Mouse (Mus musculus) limb, embryonic 12.5 days (tissue): ENCODE measurements around the gene Rtf1. TPM values are rescaled to one million over a fixed set of nuclear protein-coding genes. Genes with fewer than 3 reads are reported as not detected.
"Not testable (repeated sequence)": the region's sequence is repeated elsewhere in the genome, so short reads cannot be mapped to it uniquely, and the experiment has no call there.

Experiments
- ATAC-seq: fragments of 200-750 bp; cut with Nextera tagmentation; 2 replicates; pipeline ENCODE4 v1.8.0; 2017; ENCODE audit warnings: low read depth, moderate TSS enrichment; ENCODE audit not compliant: insufficient number of reproducible peaks, insufficient read depth, low FRiP score, low TSS enrichment
- H3K27ac ChIP-seq: fragments of 300-500 bp; sonication (generic); 2 replicates; pipeline ENCODE4 v1.5.1; 2016; ENCODE audit warnings: mild to moderate bottlenecking, moderate library complexity
- H3K27me3 ChIP-seq: fragments of 300-500 bp; sonication (generic); 2 replicates; pipeline ENCODE4 v1.6.1; 2016; ENCODE audit warnings: mild to moderate bottlenecking, moderate library complexity
- H3K36me3 ChIP-seq: fragments of 300-500 bp; sonication (generic); 2 replicates; pipeline ENCODE4 v1.6.1; 2016; ENCODE audit warnings: mild to moderate bottlenecking, moderate library complexity
- H3K4me1 ChIP-seq: fragments of 300-500 bp; sonication (generic); replicated peaks from 2 replicates; pipeline ENCODE4 v1.6.1; 2016
- H3K4me2 ChIP-seq: fragments of 300-500 bp; sonication (generic); 2 replicates; pipeline ENCODE4 v1.6.1; 2016; ENCODE audit warnings: mild to moderate bottlenecking, moderate library complexity
- H3K4me3 ChIP-seq: fragments of 300-500 bp; sonication (generic); replicated peaks from 2 replicates; pipeline ENCODE4 v1.5.1; 2016; ENCODE audit warnings: mild to moderate bottlenecking
- H3K9ac ChIP-seq: fragments of 300-500 bp; sonication (generic); replicated peaks from 2 replicates; pipeline ENCODE4 v1.6.1; 2016; ENCODE audit warnings: mild to moderate bottlenecking, moderate library complexity
- H3K9me3 ChIP-seq: fragments of 300-500 bp; sonication (generic); 2 replicates; pipeline ENCODE4 v1.6.1; 2016; ENCODE audit warnings: mild to moderate bottlenecking, moderate library complexity
- WGBS: fragments of 180-500 bp; shearing (Covaris S2); methylation state at CpG from one replicate; pipeline ENCODE4 v1.1.7; 2016; 5-methylcytosine and 5-hydroxymethylcytosine counted together
- polyA plus RNA-seq: library from polyadenylated mRNA; unstranded; fragments of >200 nt; fragmentation: Nextera tagmentation; extraction: Ambion mirVana; gene quantifications from 2 replicates; pipeline ENCODE4 v1.2.1, GENCODE M21; 2016

The Rtf1 gene
- polyA plus RNA-seq, 1 experiment from 2014 or later: 89.2 TPM

DNA sequence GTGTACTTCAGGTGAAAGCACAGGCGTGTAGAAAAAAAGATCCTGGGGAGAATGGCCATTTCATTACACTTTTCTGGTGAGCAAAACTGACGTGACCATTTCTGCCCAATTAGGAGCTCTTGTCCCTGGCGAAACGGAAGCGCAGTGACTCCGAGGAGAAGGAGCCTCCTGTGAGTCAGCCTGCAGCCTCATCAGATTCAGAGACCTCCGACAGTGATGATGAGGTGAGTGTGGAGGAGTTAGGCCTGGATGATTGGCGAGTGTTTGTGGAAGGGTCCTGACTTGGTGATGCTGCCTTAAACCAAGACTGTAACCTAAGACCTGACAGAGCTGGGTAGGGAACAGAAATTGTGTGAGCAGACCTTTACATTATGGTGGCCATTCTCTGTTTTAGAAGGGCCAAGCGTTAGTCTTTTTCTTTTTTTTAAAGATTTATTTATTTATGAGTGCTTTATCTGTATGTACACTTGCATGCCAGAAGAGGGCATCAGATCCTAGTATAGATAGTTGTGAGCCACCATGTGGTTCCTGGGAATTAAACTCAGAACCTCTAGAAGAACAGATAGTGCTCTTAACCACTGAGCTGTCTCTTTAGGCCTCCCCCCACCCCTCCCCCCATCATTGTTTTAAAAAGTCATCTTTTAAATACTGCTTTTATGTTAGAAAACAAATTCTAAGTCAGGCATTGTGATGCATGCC is 17.3 kb downstream of the Rtf1 start:
- Histone ChIP-seq H3K9me3 (no peaks in the 10 kb centered on the region), H3K4me2 (no peak overlapping the region), H3K36me3 (peaks cover 54% of the 10 kb centered on the region), H3K27me3 (no peaks in the 10 kb centered on the region), H3K9ac (no peak overlapping the region), H3K4me3 (no peak overlapping the region), H3K27ac (no peak overlapping the region), H3K4me1 (no peaks in the 10 kb centered on the region)
- ATAC-seq: no peak
- WGBS: 80% methylated on average over 9 of the region's 9 CpGs

DNA sequence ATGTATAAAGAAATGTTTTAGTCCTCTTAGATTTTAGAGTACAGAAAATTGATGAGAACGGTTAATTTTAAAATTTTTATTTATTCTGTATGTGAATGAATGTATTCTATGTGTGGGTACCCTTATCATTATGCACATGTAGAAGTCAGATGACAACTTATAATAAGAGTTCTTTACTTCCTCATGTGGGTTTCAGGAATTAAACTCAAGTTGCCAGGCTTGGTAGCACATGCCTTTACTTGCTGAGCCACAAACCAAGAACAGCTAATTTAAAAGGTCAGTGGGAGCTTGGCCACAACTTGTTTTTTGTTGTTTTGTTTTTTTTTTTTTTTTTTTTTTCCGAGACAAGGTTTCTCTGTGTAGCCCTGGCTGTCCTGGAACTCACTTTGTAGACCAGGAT is 20.0 kb downstream of the Rtf1 start:
- no peaks in the 10 kb centered on the region for H3K9me3 ChIP-seq
- no peak overlapping the region for H3K4me3 ChIP-seq
- no peak overlapping the region for H3K4me2 ChIP-seq
- no peak for ATAC-seq
- WGBS: 75% methylated on average over 2 of the region's 2 CpGs
- peaks cover 42% of the 10 kb centered on the region for H3K36me3 ChIP-seq
- no peak overlapping the region for H3K27ac ChIP-seq
- no peaks in the 10 kb centered on the region for H3K27me3 ChIP-seq
- H3K9ac ChIP-seq: no peak overlapping the region
- H3K4me1 ChIP-seq: no peaks in the 10 kb centered on the region

DNA sequence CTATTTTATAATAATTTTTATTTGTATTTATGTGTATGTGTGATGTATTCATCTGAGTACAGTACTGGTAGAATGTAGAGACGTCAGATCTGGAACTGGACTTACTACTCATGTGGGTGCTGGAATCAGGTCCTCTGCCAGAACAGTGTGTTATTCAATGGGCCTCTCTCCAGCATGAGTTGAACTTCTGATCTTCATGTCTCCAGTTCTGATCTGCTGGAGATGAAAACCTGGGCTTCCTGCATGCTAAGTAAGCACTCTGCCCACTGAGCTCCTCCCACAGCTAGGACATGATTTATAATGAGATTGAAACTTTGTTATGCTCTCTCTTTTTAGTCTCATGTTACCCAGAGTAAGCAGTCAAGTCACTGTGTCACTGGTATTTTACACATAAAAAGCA is 21.2 kb downstream of the Rtf1 start:
- Histone ChIP-seq H3K36me3 (peaks cover 39% of the 10 kb centered on the region), H3K4me1 (0 out of 2 replicates have a peak, but pooled peaks cover 2% of the 10 kb centered on the region), H3K4me3 (no peak overlapping the region), H3K27ac (no peak overlapping the region), H3K9me3 (no peaks in the 10 kb centered on the region), H3K27me3 (no peaks in the 10 kb centered on the region), H3K4me2 (no peak overlapping the region), H3K9ac (no peak overlapping the region)
- no peak for ATAC-seq
- 86% methylated on average over 1 of the region's 1 CpGs for WGBS

DNA sequence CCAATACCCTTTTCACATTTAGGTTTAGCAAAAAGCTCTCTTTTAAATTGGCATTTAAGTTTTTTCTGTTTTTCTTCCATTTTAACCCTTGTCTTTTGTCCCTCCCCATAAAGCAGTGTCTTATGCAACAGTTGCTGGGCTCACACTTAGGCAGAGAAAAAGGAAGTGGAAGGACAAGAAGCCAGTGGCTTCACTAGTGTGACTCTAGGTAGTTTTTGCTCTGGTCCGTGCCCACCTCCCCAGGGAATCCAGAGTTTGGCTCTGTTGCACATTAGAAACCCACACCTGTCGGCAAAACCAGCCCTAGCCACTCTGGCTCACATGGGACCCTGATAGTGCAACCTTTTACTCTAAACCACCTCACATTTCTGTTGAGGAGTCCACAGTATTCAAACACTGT is 23.6 kb downstream of the Rtf1 start:
- H3K4me3 ChIP-seq: no peak overlapping the region
- H3K36me3 ChIP-seq: peaks cover 43% of the 10 kb centered on the region
- H3K27ac ChIP-seq: no peak overlapping the region
- no peak overlapping the region for H3K9ac ChIP-seq
- H3K4me2 ChIP-seq: no peak overlapping the region
- H3K4me1 ChIP-seq: 0 out of 2 replicates have a peak, but pooled peaks cover 2% of the 10 kb centered on the region
- 89% methylated on average over 2 of the region's 2 CpGs for WGBS
- no peaks in the 10 kb centered on the region for H3K27me3 ChIP-seq
- ATAC-seq: no peak
- H3K9me3 ChIP-seq: no peaks in the 10 kb centered on the region

DNA sequence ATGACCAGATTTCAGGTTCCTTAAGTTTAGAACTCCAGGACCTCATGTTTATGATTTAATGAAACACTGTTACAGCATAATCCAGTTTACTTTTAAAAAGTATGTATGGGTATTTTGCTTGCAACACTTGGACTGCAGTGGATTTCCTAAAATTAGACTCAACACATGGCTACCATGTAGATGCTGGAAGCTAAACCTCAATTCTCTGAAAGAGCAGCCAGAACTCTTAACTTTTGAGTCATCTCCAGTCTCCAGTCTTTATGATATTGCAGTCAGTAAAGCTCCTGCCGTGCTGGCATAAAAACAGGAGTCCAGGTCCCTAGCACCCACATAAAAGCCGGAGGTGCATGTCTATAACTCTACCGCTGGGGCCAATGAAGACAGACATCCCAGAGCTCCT is 25.1 kb downstream of the Rtf1 start:
- 0 out of 2 replicates have a peak, but pooled peaks cover 2% of the 10 kb centered on the region for H3K4me1 ChIP-seq
- no peak overlapping the region for H3K4me3 ChIP-seq
- no peak overlapping the region for H3K4me2 ChIP-seq
- 90% methylated on average over 3 of the region's 3 CpGs for WGBS
- no peak overlapping the region for H3K27ac ChIP-seq
- H3K9me3 ChIP-seq: no peaks in the 10 kb centered on the region
- no peaks in the 10 kb centered on the region for H3K27me3 ChIP-seq
- ATAC-seq: no peak
- no peak overlapping the region for H3K9ac ChIP-seq
- H3K36me3 ChIP-seq: peaks cover 48% of the 10 kb centered on the region; the same call in 1 of the 2 replicates

DNA sequence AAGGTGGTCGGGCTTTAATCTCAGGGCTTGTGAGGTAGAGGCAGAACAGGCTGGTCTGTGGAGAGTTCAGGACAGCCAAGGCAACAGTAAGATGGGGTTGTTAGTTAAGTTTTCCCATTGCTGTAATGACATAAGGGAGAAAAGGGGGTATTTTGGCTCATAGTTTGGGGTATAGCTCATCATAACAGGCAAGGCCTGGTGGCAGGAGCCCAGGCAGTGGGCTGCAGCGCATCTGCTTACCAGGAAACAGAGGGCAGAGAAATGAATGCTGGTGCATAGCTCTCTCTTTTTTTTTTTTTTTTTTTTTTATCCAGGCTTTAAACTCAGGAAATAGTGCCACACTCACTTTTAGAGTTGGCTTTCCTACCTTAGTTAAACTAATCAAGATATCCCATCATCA is 28.3 kb downstream of the Rtf1 start:
- H3K4me2 ChIP-seq: no peak overlapping the region
- no peaks in the 10 kb centered on the region for H3K9me3 ChIP-seq
- no peak overlapping the region for H3K4me3 ChIP-seq
- no peak overlapping the region for H3K27ac ChIP-seq
- no peak overlapping the region for H3K9ac ChIP-seq
- no peak for ATAC-seq
- 93% methylated on average over 2 of the region's 2 CpGs for WGBS
- peaks cover 66% of the 10 kb centered on the region for H3K36me3 ChIP-seq
- H3K27me3 ChIP-seq: no peaks in the 10 kb centered on the region
- 0 out of 2 replicates have a peak, but pooled peaks cover 2% of the 10 kb centered on the region for H3K4me1 ChIP-seq

DNA sequence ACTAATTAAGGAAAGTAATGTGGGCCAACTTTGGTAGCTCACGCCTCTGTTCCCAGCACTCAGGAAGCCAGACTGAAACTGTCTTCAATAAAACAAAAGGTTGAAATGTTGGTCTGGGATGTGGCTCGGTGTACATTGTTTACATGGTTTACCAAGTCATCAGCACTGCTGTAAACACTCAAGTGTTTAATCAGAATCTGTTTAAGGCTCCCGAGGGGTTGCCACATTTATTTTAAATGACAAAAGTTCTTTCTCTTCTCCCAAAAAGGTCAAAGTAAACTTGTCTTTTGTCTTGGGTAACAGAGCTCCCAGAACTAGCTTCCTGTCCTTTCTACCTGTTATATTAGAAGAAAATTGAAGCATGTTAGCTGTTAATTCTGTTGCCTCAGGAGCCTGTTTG is 32.8 kb downstream of the Rtf1 start:
- H3K4me2 ChIP-seq: no peak overlapping the region
- no peaks in the 10 kb centered on the region for H3K27me3 ChIP-seq
- no peaks in the 10 kb centered on the region for H3K4me1 ChIP-seq
- peaks cover 88% of the 10 kb centered on the region for H3K36me3 ChIP-seq
- H3K4me3 ChIP-seq: no peak overlapping the region
- H3K27ac ChIP-seq: no peak overlapping the region
- H3K9ac ChIP-seq: no peak overlapping the region
- 95% methylated on average over 3 of the region's 3 CpGs for WGBS
- no peaks in the 10 kb centered on the region for H3K9me3 ChIP-seq
- ATAC-seq: no peak

DNA sequence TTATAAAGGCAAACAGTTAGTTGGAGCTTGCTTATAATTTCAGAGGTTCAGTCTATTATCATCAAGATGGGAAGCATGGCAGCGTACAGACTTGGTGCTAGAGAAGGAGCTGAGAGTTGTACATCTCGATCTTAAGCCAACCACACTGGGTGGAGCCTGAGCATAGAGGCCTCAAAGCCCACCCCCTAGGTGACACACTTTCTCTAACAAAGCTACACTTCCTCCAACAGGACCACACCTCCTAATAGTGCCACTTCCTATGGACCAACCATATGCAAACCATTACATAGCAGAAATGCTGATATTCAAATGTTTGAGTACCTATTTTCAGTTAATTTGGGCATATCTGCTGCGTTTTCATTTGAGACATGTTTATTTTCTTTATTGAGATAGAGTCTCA is 35.1 kb downstream of the Rtf1 start:
- H3K9ac ChIP-seq: no peak overlapping the region
- H3K4me1 ChIP-seq: no peaks in the 10 kb centered on the region
- WGBS: 93% methylated on average over 3 of the region's 3 CpGs
- ATAC-seq: no peak
- no peaks in the 10 kb centered on the region for H3K9me3 ChIP-seq
- H3K4me3 ChIP-seq: no peak overlapping the region
- H3K4me2 ChIP-seq: no peak overlapping the region
- no peaks in the 10 kb centered on the region for H3K27me3 ChIP-seq
- H3K27ac ChIP-seq: no peak overlapping the region
- H3K36me3 ChIP-seq: peaks cover 93% of the 10 kb centered on the region

DNA sequence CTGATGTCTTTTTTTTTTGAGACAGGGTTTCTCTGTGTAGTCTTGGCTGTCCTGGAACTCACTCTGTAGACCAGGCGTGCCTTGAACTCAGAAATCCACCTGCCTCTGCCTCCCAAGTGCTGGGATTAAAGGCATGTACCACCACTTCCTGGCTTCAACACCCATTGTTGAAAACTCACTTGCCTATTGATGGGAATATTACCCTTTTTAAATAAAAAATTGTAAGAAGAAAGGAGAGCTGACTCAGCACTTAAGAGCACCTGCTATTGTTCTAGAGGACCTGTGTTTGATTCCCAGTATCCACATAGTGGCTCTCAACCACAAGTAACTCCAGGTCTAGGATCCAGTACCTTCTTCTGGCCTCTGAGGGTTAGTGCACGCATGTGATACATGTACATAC is 41.0 kb downstream of the Rtf1 start:
- H3K4me3 ChIP-seq, ATAC-seq, H3K27me3 ChIP-seq, H3K4me2 ChIP-seq, H3K9me3 ChIP-seq, H3K27ac ChIP-seq, H3K4me1 ChIP-seq, H3K9ac ChIP-seq: not testable (repeated sequence)
- 92% methylated on average over 2 of the region's 2 CpGs for WGBS
- H3K36me3 ChIP-seq: peaks cover 93% of the 10 kb centered on the region

DNA sequence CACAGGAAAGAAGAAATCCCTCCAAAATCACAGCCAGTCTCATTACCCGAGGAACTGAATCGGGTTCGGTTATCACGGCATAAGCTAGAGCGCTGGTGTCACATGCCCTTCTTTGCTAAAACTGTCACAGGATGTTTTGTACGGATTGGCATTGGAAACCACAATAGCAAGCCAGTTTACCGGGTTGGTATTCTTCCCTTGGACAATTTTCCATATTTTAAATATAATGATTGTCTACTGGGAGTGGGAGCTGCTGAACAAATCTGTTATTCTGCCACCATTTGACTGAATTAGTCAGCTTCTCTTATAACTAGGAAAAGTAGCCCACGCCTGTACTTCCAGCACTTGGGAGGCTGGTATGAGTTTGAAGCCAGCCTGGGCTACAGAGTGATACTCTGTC is 46.2 kb downstream of the Rtf1 start:
- no peaks in the 10 kb centered on the region for H3K4me1 ChIP-seq
- H3K4me3 ChIP-seq: no peak overlapping the region
- 96% methylated on average over 8 of the region's 8 CpGs for WGBS
- no peak overlapping the region for H3K4me2 ChIP-seq
- H3K27ac ChIP-seq: no peak overlapping the region
- H3K9ac ChIP-seq: no peak overlapping the region
- H3K9me3 ChIP-seq: no peaks in the 10 kb centered on the region
- ATAC-seq: no peak
- H3K27me3 ChIP-seq: no peaks in the 10 kb centered on the region
- H3K36me3 ChIP-seq: peaks cover 91% of the 10 kb centered on the region

DNA sequence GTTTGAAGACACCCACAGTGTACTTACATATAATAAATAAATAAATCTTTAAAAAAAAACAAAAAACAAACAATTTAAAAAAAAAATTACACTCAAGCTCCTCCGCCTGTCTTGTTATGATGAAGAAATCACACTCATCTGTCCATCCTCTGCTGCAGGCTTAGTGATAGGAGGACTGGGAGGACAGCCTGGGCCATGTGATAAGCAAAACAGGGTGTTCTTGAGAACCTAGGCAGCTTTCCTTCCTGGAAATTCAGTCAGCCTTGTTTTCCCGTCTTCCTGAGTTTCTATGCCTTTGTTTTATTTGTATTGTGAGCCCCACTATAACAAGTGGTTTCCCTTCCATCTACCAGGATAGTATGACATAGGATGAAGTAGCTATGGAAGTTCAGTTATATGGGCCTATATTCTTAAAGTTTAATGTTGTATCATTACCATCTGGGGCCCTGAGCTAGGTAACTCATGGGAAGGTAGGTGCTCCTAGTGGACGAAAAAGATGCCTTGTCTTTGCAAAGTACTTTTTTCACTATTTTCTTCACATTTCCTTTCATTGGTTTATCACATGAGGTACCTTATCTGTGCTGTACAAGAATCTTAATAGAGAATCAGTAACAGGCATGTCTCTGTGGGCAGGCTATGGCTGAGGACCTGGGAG is 53.0 kb downstream of the Rtf1 start:
- 90% methylated on average over 3 of the region's 3 CpGs for WGBS
- H3K27me3 ChIP-seq: no peaks in the 10 kb centered on the region
- peaks cover 96% of the 10 kb centered on the region for H3K36me3 ChIP-seq
- no peaks in the 10 kb centered on the region for H3K4me1 ChIP-seq
- no peak overlapping the region for H3K4me2 ChIP-seq
- ATAC-seq: no peak
- H3K9ac ChIP-seq: no peak overlapping the region
- H3K27ac ChIP-seq: no peak overlapping the region
- no peaks in the 10 kb centered on the region for H3K9me3 ChIP-seq
- H3K4me3 ChIP-seq: no peak overlapping the region

DNA sequence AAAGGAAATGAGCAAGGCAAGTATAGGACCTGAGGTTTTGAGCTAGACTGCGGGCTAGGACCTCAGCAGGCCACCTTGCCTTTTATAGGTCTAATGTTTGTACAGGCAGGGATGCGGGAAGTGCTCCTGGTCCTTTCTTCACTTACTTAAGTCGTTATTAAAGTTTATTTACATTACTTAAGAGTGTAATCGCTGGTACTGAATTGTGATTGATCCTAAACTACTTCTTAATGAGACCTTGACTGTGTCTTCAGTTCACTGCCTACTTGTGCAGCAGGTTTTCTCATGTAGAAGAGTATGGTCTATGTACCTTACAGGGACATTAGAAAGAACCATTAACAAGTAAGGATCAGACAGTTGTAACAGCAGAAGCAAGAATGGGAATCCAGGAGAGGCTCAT is 55.9 kb downstream of the Rtf1 start:
- no peak overlapping the region for H3K9ac ChIP-seq
- peaks cover 5% of the 10 kb centered on the region for H3K27me3 ChIP-seq
- H3K27ac ChIP-seq: no peak overlapping the region
- ATAC-seq: no peak
- WGBS: 83% methylated on average over 4 of the region's 4 CpGs
- no peak overlapping the region for H3K4me3 ChIP-seq
- no peaks in the 10 kb centered on the region for H3K4me1 ChIP-seq
- no peak overlapping the region for H3K4me2 ChIP-seq
- peaks cover 99% of the 10 kb centered on the region for H3K36me3 ChIP-seq
- H3K9me3 ChIP-seq: no peaks in the 10 kb centered on the region
